Mouse (Mus musculus): Measurements from ENCODE around the gene Fam213b. TPM values are rescaled to one million over a fixed set of nuclear protein-coding genes. Genes with fewer than 3 reads are reported as not detected.

Gene Fam213b
- polyA plus RNA-seq, 1 experiment from 2014 or later, result 57.1 TPM

GRCm38 (mm10) chr4:154926969-154927898 lies 28.3 kb upstream of the Fam213b start:
- 77% methylated on average over 9 of the region's 9 CpGs for WGBS
- ATAC-seq (ENCODE audit: low FRiP score) (no peak), DNase-seq (ENCODE audit: low spot score) (no peak)
- Histone ChIP-seq H3K27me3 (ENCODE audit: control insufficient read depth, insufficient read depth, low read length) (no peaks in the 10 kb centered on the region), H3K9ac (no peak overlapping the region), H3K4me1 (replicated peaks; ENCODE audit: control insufficient read depth, insufficient read depth, low read length) (no peaks in the 10 kb centered on the region), H3K36me3 (replicated peaks; ENCODE audit: control insufficient read depth, insufficient read depth) (no peaks in the 10 kb centered on the region), H3K9me3 (ENCODE audit: control insufficient read depth, low read length) (no peaks in the 10 kb centered on the region), H3K4me3 (replicated peaks; ENCODE audit: low read length) (no peak overlapping the region), H3K4me2 (replicated peaks) (no peak overlapping the region), H3K27ac (no peak overlapping the region)

DNA sequence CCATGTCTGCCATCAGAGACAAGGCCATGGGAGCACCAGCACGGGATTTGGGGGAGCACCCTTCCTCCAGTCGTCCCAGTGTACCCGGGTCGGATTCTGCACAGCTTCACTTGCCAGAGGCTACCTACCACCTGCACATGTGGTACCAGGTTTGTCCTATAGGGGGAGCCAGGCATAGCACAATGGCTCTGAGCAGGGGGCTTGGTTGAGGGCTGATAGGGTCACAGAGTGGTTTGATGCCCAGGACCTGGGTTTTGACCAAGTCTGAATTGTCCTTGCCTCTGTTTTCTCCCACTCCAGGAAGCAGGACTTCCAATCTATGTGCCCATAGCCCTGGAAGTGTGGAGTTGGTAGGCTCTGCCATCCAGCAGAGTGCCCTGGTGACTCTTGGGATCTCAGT lies 26.5 kb upstream of the Fam213b start:
- Histone ChIP-seq H3K4me2 (replicated peaks) (no peak overlapping the region), H3K4me3 (replicated peaks; ENCODE audit: low read length) (no peak overlapping the region), H3K36me3 (replicated peaks; ENCODE audit: control insufficient read depth, insufficient read depth) (no peaks in the 10 kb centered on the region), H3K4me1 (replicated peaks; ENCODE audit: control insufficient read depth, insufficient read depth, low read length) (no peaks in the 10 kb centered on the region), H3K9ac (no peak overlapping the region), H3K27me3 (ENCODE audit: control insufficient read depth, insufficient read depth, low read length) (no peaks in the 10 kb centered on the region), H3K9me3 (ENCODE audit: control insufficient read depth, low read length) (no peaks in the 10 kb centered on the region), H3K27ac (no peak overlapping the region)
- WGBS, result 49% methylated on average over 4 of the region's 4 CpGs
- no peak for DNase-seq (ENCODE audit: low spot score)
- ATAC-seq (ENCODE audit: low FRiP score), result no peak

DNA sequence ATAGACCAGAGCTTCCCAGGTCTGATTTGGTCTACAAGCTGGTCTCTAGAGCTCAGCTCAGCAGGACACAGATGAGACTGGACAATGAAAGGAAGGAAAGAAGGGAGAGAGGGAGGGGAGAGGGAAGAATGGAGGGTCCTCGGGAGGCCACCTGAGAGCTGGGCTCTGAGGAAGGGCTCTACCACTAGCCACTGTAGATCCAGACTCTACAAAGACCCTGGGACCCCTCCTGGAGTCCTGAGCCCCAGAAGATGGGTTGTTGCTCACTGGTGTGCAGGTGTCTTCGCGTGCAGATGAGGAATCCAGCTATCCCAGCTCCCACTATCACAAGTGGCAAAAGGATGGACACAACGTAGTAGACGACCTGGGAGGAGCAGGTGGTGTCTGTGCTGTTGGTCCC lies 24.0 kb upstream of the Fam213b start:
- Histone ChIP-seq H3K4me2 (replicated peaks) (no peak overlapping the region), H3K9me3 (ENCODE audit: control insufficient read depth, low read length) (no peaks in the 10 kb centered on the region), H3K27ac (no peak overlapping the region), H3K27me3 (ENCODE audit: control insufficient read depth, insufficient read depth, low read length) (no peaks in the 10 kb centered on the region), H3K36me3 (replicated peaks; ENCODE audit: control insufficient read depth, insufficient read depth) (no peaks in the 10 kb centered on the region), H3K4me3 (replicated peaks; ENCODE audit: low read length) (no peak overlapping the region), H3K4me1 (replicated peaks; ENCODE audit: control insufficient read depth, insufficient read depth, low read length) (no peaks in the 10 kb centered on the region), H3K9ac (no peak overlapping the region)
- no peak for DNase-seq (ENCODE audit: low spot score)
- 85% methylated on average over 5 of the region's 5 CpGs for WGBS
- ATAC-seq (ENCODE audit: low FRiP score), result no peak

DNA sequence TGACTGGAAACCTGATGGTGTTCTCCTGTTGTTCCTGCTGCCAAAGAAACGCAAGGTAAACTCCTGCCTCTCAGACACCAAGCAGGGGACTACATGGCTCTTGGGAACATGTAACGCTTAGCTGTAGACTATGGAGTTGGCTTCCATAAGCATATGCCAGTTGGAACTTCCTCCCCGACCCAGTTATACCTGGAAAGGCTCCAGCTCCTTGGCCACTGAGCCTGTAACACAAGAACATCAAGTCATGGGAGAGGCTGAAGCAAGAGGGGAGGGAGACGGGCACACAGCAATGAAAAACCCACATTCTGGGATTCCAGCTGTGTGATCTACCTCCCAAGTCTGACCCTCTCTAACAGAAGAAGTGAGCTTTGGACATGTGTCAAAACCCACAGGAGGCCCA lies 23.4 kb upstream of the Fam213b start:
- 83% methylated on average over 4 of the region's 4 CpGs for WGBS
- no peak overlapping the region for H3K27ac ChIP-seq
- no peaks in the 10 kb centered on the region for H3K36me3 ChIP-seq (replicated peaks; ENCODE audit: control insufficient read depth, insufficient read depth)
- no peaks in the 10 kb centered on the region for H3K4me1 ChIP-seq (replicated peaks; ENCODE audit: control insufficient read depth, insufficient read depth, low read length)
- no peak for ATAC-seq (ENCODE audit: low FRiP score)
- H3K4me3 ChIP-seq (replicated peaks; ENCODE audit: low read length), result no peak overlapping the region
- DNase-seq (ENCODE audit: low spot score), result no peak
- no peaks in the 10 kb centered on the region for H3K27me3 ChIP-seq (ENCODE audit: control insufficient read depth, insufficient read depth, low read length)
- no peaks in the 10 kb centered on the region for H3K9me3 ChIP-seq (ENCODE audit: control insufficient read depth, low read length)
- H3K9ac ChIP-seq, result no peak overlapping the region
- no peak overlapping the region for H3K4me2 ChIP-seq (replicated peaks)

DNA sequence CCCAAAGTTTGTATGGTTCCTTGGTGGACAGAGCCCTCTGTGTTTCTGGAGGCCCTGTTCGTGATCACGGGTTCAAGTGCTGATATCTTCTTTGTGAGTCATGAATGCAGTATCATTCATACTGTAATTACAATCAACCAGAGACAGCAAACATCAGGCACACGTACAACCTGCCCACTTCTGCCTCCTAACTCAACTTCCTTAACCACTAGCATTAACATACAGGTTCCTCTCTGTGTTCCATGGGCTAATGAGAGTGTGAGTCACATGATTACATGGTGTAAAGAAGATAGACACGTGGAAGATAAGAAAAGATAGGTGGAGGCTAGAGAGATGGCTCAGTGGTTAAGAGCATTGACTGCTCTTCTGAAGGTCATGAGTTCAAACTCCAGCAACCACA lies 17.7 kb upstream of the Fam213b start:
- Histone ChIP-seq H3K9me3 (ENCODE audit: control insufficient read depth, low read length) (no peaks in the 10 kb centered on the region), H3K9ac (no peak overlapping the region), H3K4me1 (replicated peaks; ENCODE audit: control insufficient read depth, insufficient read depth, low read length) (no peaks in the 10 kb centered on the region), H3K27ac (no peak overlapping the region), H3K36me3 (replicated peaks; ENCODE audit: control insufficient read depth, insufficient read depth) (no peaks in the 10 kb centered on the region), H3K4me2 (replicated peaks) (no peak overlapping the region), H3K27me3 (ENCODE audit: control insufficient read depth, insufficient read depth, low read length) (no peaks in the 10 kb centered on the region), H3K4me3 (replicated peaks; ENCODE audit: low read length) (no peak overlapping the region)
- ATAC-seq (ENCODE audit: low FRiP score) (no peak), DNase-seq (ENCODE audit: low spot score) (no peak)
- WGBS, result 91% methylated on average over 4 of the region's 4 CpGs

DNA sequence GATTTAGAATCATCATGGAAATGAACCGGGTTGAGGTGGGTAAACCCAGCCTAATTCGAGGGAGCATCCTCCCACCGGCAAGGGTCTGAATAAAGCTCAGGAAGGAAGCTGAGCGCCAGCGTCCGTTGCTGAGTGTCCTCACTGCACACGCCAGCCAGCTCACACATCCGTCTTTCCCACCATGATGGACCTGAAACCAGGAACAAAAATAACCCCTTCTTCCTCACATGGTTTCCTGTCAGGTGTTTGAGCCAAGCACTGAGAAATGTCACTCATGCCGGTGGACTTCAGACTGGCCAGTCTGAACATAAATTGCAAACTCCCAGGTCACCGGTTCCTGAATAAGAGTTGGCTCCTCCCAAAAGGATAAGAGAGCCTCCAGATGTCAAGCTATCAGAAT lies 16.4 kb upstream of the Fam213b start:
- ATAC-seq (ENCODE audit: low FRiP score), result no peak
- 87% methylated on average over 10 of the region's 10 CpGs for WGBS
- no peak overlapping the region for H3K4me3 ChIP-seq (replicated peaks; ENCODE audit: low read length)

DNA sequence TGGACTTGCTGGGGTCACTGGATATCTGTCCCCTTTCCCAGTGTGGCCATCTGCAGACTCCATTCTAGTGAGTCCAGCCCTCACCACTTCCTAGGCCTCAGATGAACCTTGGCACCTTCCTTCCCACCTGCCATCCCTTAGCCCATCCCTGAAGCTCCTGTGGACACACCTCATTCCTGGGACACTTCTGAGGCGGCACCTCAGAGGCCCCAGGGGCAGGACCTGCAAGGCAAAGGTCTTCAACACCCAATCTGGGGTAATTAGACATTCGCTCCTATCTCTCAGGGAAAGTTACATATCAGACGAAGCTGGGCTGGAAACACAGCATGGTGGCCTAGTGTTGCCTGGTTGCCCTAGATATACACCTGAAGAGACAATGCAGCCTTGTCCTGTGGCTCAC lies 15.8 kb upstream of the Fam213b start:
- 83% methylated on average over 3 of the region's 3 CpGs for WGBS
- Histone ChIP-seq H3K27me3 (ENCODE audit: control insufficient read depth, insufficient read depth, low read length) (no peaks in the 10 kb centered on the region), H3K4me1 (replicated peaks; ENCODE audit: control insufficient read depth, insufficient read depth, low read length) (no peaks in the 10 kb centered on the region), H3K9ac (no peak overlapping the region), H3K27ac (no peak overlapping the region), H3K9me3 (ENCODE audit: control insufficient read depth, low read length) (no peaks in the 10 kb centered on the region), H3K4me3 (replicated peaks; ENCODE audit: low read length) (no peak overlapping the region), H3K4me2 (replicated peaks) (no peak overlapping the region), H3K36me3 (replicated peaks; ENCODE audit: control insufficient read depth, insufficient read depth) (no peaks in the 10 kb centered on the region)
- ATAC-seq (ENCODE audit: low FRiP score), result no peak
- DNase-seq (ENCODE audit: low spot score), result no peak

More for the DNA sequence above, 16.4 kb upstream of the Fam213b start:
- no peaks in the 10 kb centered on the region for H3K4me1 ChIP-seq (replicated peaks; ENCODE audit: control insufficient read depth, insufficient read depth, low read length)
- H3K27ac ChIP-seq, result no peak overlapping the region
- no peak for DNase-seq (ENCODE audit: low spot score)
- no peaks in the 10 kb centered on the region for H3K27me3 ChIP-seq (ENCODE audit: control insufficient read depth, insufficient read depth, low read length)
- no peak overlapping the region for H3K9ac ChIP-seq
- H3K36me3 ChIP-seq (replicated peaks; ENCODE audit: control insufficient read depth, insufficient read depth), result no peaks in the 10 kb centered on the region
- no peaks in the 10 kb centered on the region for H3K9me3 ChIP-seq (ENCODE audit: control insufficient read depth, low read length)
- no peak overlapping the region for H3K4me2 ChIP-seq (replicated peaks)

DNA sequence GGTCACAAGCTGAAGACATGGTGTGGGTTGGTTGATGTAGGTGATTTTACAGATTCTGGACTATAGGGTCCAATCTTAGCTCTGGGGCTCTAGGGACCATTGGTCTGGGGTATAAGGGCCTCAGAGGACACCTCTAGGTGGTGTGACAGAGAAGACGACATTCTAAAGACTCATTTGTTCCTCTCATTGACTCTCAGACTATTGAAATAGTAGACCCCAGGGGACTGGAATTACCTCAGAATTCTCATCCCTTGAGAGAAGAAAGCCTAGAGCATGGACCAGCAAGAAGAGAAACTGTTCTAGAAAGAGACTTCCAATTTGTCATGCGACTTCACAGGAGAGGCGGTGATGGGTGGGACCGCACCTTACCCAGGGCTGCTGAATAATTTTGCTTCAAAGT lies 15.3 kb upstream of the Fam213b start:
- Histone ChIP-seq H3K9me3 (ENCODE audit: control insufficient read depth, low read length) (no peaks in the 10 kb centered on the region), H3K4me3 (replicated peaks; ENCODE audit: low read length) (no peak overlapping the region), H3K4me2 (replicated peaks) (no peak overlapping the region), H3K27ac (no peak overlapping the region), H3K27me3 (ENCODE audit: control insufficient read depth, insufficient read depth, low read length) (no peaks in the 10 kb centered on the region), H3K4me1 (replicated peaks; ENCODE audit: control insufficient read depth, insufficient read depth, low read length) (no peaks in the 10 kb centered on the region), H3K9ac (no peak overlapping the region), H3K36me3 (replicated peaks; ENCODE audit: control insufficient read depth, insufficient read depth) (no peaks in the 10 kb centered on the region)
- no peak for DNase-seq (ENCODE audit: low spot score)
- 93% methylated on average over 4 of the region's 4 CpGs for WGBS
- ATAC-seq (ENCODE audit: low FRiP score), result no peak

GRCm38 (mm10) chr4:154913845-154914244 lies 14.9 kb upstream of the Fam213b start:
- Histone ChIP-seq H3K9me3 (ENCODE audit: control insufficient read depth, low read length) (no peaks in the 10 kb centered on the region), H3K27ac (no peak overlapping the region), H3K4me3 (replicated peaks; ENCODE audit: low read length) (no peak overlapping the region), H3K4me1 (replicated peaks; ENCODE audit: control insufficient read depth, insufficient read depth, low read length) (no peaks in the 10 kb centered on the region), H3K9ac (no peak overlapping the region), H3K27me3 (ENCODE audit: control insufficient read depth, insufficient read depth, low read length) (no peaks in the 10 kb centered on the region), H3K36me3 (replicated peaks; ENCODE audit: control insufficient read depth, insufficient read depth) (no peaks in the 10 kb centered on the region), H3K4me2 (replicated peaks) (no peak overlapping the region)
- 98% methylated on average over 3 of the region's 3 CpGs for WGBS
- DNase-seq (ENCODE audit: low spot score) (no peak), ATAC-seq (ENCODE audit: low FRiP score) (no peak)

Measured in hindbrain, embryonic 14.5 days (tissue).